Mouse (Mus musculus): ENCODE measurements around the gene Hist1h1e. TPM values are rescaled to one million over a fixed set of nuclear protein-coding genes. Genes with fewer than 3 reads are reported as not detected.
A peak's percentile ranks its signal among the peaks of the same experiment; 100 is the strongest.

Gene Hist1h1e
- polyA plus RNA-seq, 1 experiment from 2014 or later, result 12.2 TPM

DNA sequence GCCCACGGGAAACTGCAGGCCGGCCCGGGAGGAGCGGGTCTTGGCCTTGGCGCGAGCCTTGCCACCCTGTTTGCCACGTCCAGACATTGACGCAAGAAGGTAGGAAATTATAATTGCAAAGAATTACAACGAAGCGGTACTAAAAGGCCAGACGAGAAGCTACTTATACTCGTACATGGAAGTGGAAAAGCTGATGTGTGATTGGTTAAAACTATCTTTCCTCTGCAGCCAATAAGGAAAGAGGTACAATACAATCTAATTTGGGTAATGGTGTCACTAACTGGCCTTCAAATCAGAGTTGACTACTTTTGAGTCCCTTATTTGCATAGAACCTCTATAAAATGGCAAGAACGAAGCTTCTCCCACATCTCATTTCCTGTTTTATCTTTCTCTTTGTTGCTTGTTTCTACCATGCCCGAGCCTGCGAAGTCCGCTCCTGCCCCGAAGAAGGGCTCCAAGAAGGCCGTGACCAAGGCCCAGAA, 51.3 kb downstream of the Hist1h1e start, which contains the start of the genes Hist1h2ae and Hist1h2bg:
Hist1h2ae (minus strand) TSS at position 199 of the 482 bp plus-strand sequence.
Hist1h2bg (plus strand) TSS at position 375 of the 482 bp plus-strand sequence.
- H3K36me3 ChIP-seq, result no peaks in the 10 kb centered on the region
- peak within 1 kb of the TSS; percentile 57 for H3K4me3 ChIP-seq
- H3K9ac ChIP-seq, result peak within 1 kb of the TSS; percentile 89
- peak within 1 kb of the TSS; percentile 80 for H3K4me2 ChIP-seq
- H3K27ac ChIP-seq (replicated peaks), result peak within 1 kb of the TSS; percentile 96
- H3K4me1 ChIP-seq, result peaks cover 31% of the 10 kb centered on the region
- H3K9me3 ChIP-seq, result no peaks in the 10 kb centered on the region
- under 1% methylated on average over 18 of the region's 18 CpGs for whole genome bisulfite sequencing
- H3K27me3 ChIP-seq (replicated peaks), result no peaks in the 10 kb centered on the region
- ATAC-seq (ENCODE audit: extremely low read depth, insufficient number of reproducible peaks, low FRiP score, low TSS enrichment), result peak; percentile 78

Small RNAs within 50 kb of the gene (microRNA-seq; reads per million reads assigned to microRNA genes)
- gene Gm44359 (not detected), gene Gm44394 (not detected)

Other genes starting within 250 kb of the Hist1h1e start
- 8.5 and 8.7 TPM in 2 replicates for gene Abt1, start 198.7 kb downstream of the Hist1h1e start, polyA plus RNA-seq (2015; fragmentation: Nextera tagmentation; extraction: Ambion mirVana)
- gene Btn1a1, start 156.7 kb downstream of the Hist1h1e start, polyA plus RNA-seq (2015; fragmentation: Nextera tagmentation; extraction: Ambion mirVana), result 1.1 and 2.2 TPM in 2 replicates
- gene Btn2a2, start 133.7 kb downstream of the Hist1h1e start, polyA plus RNA-seq (2015; fragmentation: Nextera tagmentation; extraction: Ambion mirVana), result 0.45 and 0.82 TPM in 2 replicates
- gene Hist1h4h, start 91.5 kb downstream of the Hist1h1e start, polyA plus RNA-seq (2015; fragmentation: Nextera tagmentation; extraction: Ambion mirVana), result 6.3 and 7.2 TPM in 2 replicates
- gene Hist1h2af, start 88.7 kb downstream of the Hist1h1e start, polyA plus RNA-seq (2015; fragmentation: Nextera tagmentation; extraction: Ambion mirVana), result 2.0 and 3.0 TPM in 2 replicates
- gene Hist1h3g, start 87.1 kb downstream of the Hist1h1e start, polyA plus RNA-seq (2015; fragmentation: Nextera tagmentation; extraction: Ambion mirVana), result 4.1 and 5.5 TPM in 2 replicates
- gene Hist1h2bh, start 79.2 kb downstream of the Hist1h1e start, polyA plus RNA-seq (2015; fragmentation: Nextera tagmentation; extraction: Ambion mirVana), result 0.32 and 0.52 TPM in 2 replicates
- 0.28 and 0.48 TPM in 2 replicates for gene Hist1h3f, start 78.5 kb downstream of the Hist1h1e start, polyA plus RNA-seq (2015; fragmentation: Nextera tagmentation; extraction: Ambion mirVana)
- not detected in 2 replicates for gene Hist1h4f, start 70.9 kb downstream of the Hist1h1e start, polyA plus RNA-seq (2015; fragmentation: Nextera tagmentation; extraction: Ambion mirVana)
- 0.23 and 0.29 TPM in 2 replicates for gene Hist1h1d, start 69.3 kb downstream of the Hist1h1e start, polyA plus RNA-seq (2015; fragmentation: Nextera tagmentation; extraction: Ambion mirVana)
- gene Hist1h3e, start 60.2 kb downstream of the Hist1h1e start, polyA plus RNA-seq (2015; fragmentation: Nextera tagmentation; extraction: Ambion mirVana), result 1.5 and 2.2 TPM in 2 replicates
- gene Hist1h2ae, start 51.3 kb downstream of the Hist1h1e start, polyA plus RNA-seq (2015; fragmentation: Nextera tagmentation; extraction: Ambion mirVana), result 33.5 and 42.7 TPM in 2 replicates
- 3.9 and 4.2 TPM in 2 replicates for gene Hist1h2bg, start 51.2 kb downstream of the Hist1h1e start, polyA plus RNA-seq (2015; fragmentation: Nextera tagmentation; extraction: Ambion mirVana)
- 1.6 and 3.0 TPM in 2 replicates for gene Hist1h2bf, start 48.4 kb downstream of the Hist1h1e start, polyA plus RNA-seq (2015; fragmentation: Nextera tagmentation; extraction: Ambion mirVana)
- gene Hist1h2ad, start 48.2 kb downstream of the Hist1h1e start, polyA plus RNA-seq (2015; fragmentation: Nextera tagmentation; extraction: Ambion mirVana), result 0.60 and 0.84 TPM in 2 replicates
- gene Hist1h3d, start 46.8 kb downstream of the Hist1h1e start, polyA plus RNA-seq (2015; fragmentation: Nextera tagmentation; extraction: Ambion mirVana), result 2.4 TPM in 2 replicates
- gene Hist1h4d, start 41.0 kb downstream of the Hist1h1e start, polyA plus RNA-seq (2015; fragmentation: Nextera tagmentation; extraction: Ambion mirVana), result 54.8 and 60.0 TPM in 2 replicates
- gene Hist1h2be, start 1.4 kb downstream of the Hist1h1e start, polyA plus RNA-seq (2015; fragmentation: Nextera tagmentation; extraction: Ambion mirVana), result 1.3 and 1.5 TPM in 2 replicates
- gene Hist1h2ac, start 61.4 kb upstream of the Hist1h1e start, polyA plus RNA-seq (2015; fragmentation: Nextera tagmentation; extraction: Ambion mirVana), result 0.59 and 0.68 TPM in 2 replicates
- 50.1 and 54.5 TPM in 2 replicates for gene Hist1h2bc, start 61.6 kb upstream of the Hist1h1e start, polyA plus RNA-seq (2015; fragmentation: Nextera tagmentation; extraction: Ambion mirVana)
- not detected in 2 replicates for gene Hist1h1t, start 73.3 kb upstream of the Hist1h1e start, polyA plus RNA-seq (2015; fragmentation: Nextera tagmentation; extraction: Ambion mirVana)
- gene Hist1h4c, start 75.9 kb upstream of the Hist1h1e start, polyA plus RNA-seq (2015; fragmentation: Nextera tagmentation; extraction: Ambion mirVana), result 2.4 and 3.7 TPM in 2 replicates
- gene Hfe, start 88.3 kb upstream of the Hist1h1e start, polyA plus RNA-seq (2015; fragmentation: Nextera tagmentation; extraction: Ambion mirVana), result 10.3 and 10.7 TPM in 2 replicates
- gene Hist1h1c, start 116.2 kb upstream of the Hist1h1e start, polyA plus RNA-seq (2015; fragmentation: Nextera tagmentation; extraction: Ambion mirVana), result 31.2 and 33.8 TPM in 2 replicates
- gene Hist1h3c, start 123.0 kb upstream of the Hist1h1e start, polyA plus RNA-seq (2015; fragmentation: Nextera tagmentation; extraction: Ambion mirVana), result 2.7 and 3.8 TPM in 2 replicates
- 1.6 and 2.2 TPM in 2 replicates for gene Hist1h2bb, start 124.2 kb upstream of the Hist1h1e start, polyA plus RNA-seq (2015; fragmentation: Nextera tagmentation; extraction: Ambion mirVana)
- gene Hist1h2ab, start 128.6 kb upstream of the Hist1h1e start, polyA plus RNA-seq (2015; fragmentation: Nextera tagmentation; extraction: Ambion mirVana), result 20.1 and 20.3 TPM in 2 replicates
- 5.5 and 6.3 TPM in 2 replicates for gene Hist1h3b, start 129.7 kb upstream of the Hist1h1e start, polyA plus RNA-seq (2015; fragmentation: Nextera tagmentation; extraction: Ambion mirVana)
- gene Hist1h4b, start 134.5 kb upstream of the Hist1h1e start, polyA plus RNA-seq (2015; fragmentation: Nextera tagmentation; extraction: Ambion mirVana), result 2.3 and 2.8 TPM in 2 replicates
- gene Hist1h4a, start 138.7 kb upstream of the Hist1h1e start, polyA plus RNA-seq (2015; fragmentation: Nextera tagmentation; extraction: Ambion mirVana), result not detected in 2 replicates
- gene Hist1h3a, start 139.8 kb upstream of the Hist1h1e start, polyA plus RNA-seq (2015; fragmentation: Nextera tagmentation; extraction: Ambion mirVana), result 1.9 and 3.5 TPM in 2 replicates
- 1.5 and 1.6 TPM in 2 replicates for gene Hist1h1a, start 141.1 kb upstream of the Hist1h1e start, polyA plus RNA-seq (2015; fragmentation: Nextera tagmentation; extraction: Ambion mirVana)
- 0.09 and 0.20 TPM in 2 replicates for gene Trim38, start 147.4 kb upstream of the Hist1h1e start, polyA plus RNA-seq (2015; fragmentation: Nextera tagmentation; extraction: Ambion mirVana)
- 0.05 TPM in 1 of 2 replicates, not detected in the other for gene Slc17a2, start 184.4 kb upstream of the Hist1h1e start, polyA plus RNA-seq (2015; fragmentation: Nextera tagmentation; extraction: Ambion mirVana)
- gene Slc17a3, start 216.9 kb upstream of the Hist1h1e start, polyA plus RNA-seq (2015; fragmentation: Nextera tagmentation; extraction: Ambion mirVana), result 0.08 TPM in 1 of 2 replicates, not detected in the other
- gene Slc17a1, start 245.2 kb upstream of the Hist1h1e start, polyA plus RNA-seq (2015; fragmentation: Nextera tagmentation; extraction: Ambion mirVana), result not detected in 2 replicates

Measured in heart, embryonic 13.5 days (tissue).